Mouse (Mus musculus) adrenal gland, adult (tissue): Measurements from ENCODE around the gene Maged1.

Source experiments
- DNase-seq, 2 experiments: peaks; one replicate each; pipeline ENCODE4 v3.0.0; 2022 to 2023; ENCODE audit warnings: low spot score in 1 of 2; ENCODE audit not compliant: inconsistent age in 2 of 2

The Maged1 gene

GRCm38 (mm10) chrX:94541918-94542355 is at the start of gene Maged1:
Gene Maged1, minus strand, starts transcription at chrX:94542143.
- peak; percentile 95 to 96 for DNase-seq

GRCm38 (mm10) chrX:94580251-94580650 is 38.3 kb upstream of the Maged1 start:
- DNase-seq, result no peak

- DNase-seq, result no peak
Observed at GRCm38 (mm10) chrX:94564694-94565093, 22.8 kb upstream of the Maged1 start.

- peak in 1 of 2 experiments; percentile 29 for DNase-seq
Observed at GRCm38 (mm10) chrX:94562392-94562791, 20.4 kb upstream of the Maged1 start.

GRCm38 (mm10) chrX:94548227-94548626 is 6.3 kb upstream of the Maged1 start:
- no peak for DNase-seq

- no peak for DNase-seq
Observed at GRCm38 (mm10) chrX:94545941-94546340, 4.0 kb upstream of the Maged1 start.

GRCm38 (mm10) chrX:94544923-94545322 is 3.0 kb upstream of the Maged1 start:
- peak; percentile 15 to 47 for DNase-seq

- peak; percentile 18 to 49 for DNase-seq
Observed at GRCm38 (mm10) chrX:94542536-94542935, 593 bp upstream of the Maged1 start.

GRCm38 (mm10) chrX:94541206-94541605 is 737 bp downstream of the Maged1 start:
- peak; percentile 33 to 66 for DNase-seq

GRCm38 (mm10) chrX:94540341-94541201 is 1.4 kb downstream of the Maged1 start:
- peak; percentile 64 to 78 for DNase-seq

- DNase-seq, result no peak
Observed at GRCm38 (mm10) chrX:94534346-94534745, 7.6 kb downstream of the Maged1 start.

GRCm38 (mm10) chrX:94530301-94530700 is 11.6 kb downstream of the Maged1 start:
- no peak for DNase-seq

- DNase-seq, result no peak
Observed at GRCm38 (mm10) chrX:94522166-94522565, 19.8 kb downstream of the Maged1 start.

- no peak for DNase-seq
Observed at GRCm38 (mm10) chrX:94508442-94508819, 33.5 kb downstream of the Maged1 start.

GRCm38 (mm10) chrX:94507698-94508441 is 34.1 kb downstream of the Maged1 start:
- DNase-seq, result peak; percentile 35 to 68

GRCm38 (mm10) chrX:94486001-94486792 is 55.7 kb downstream of the Maged1 start:
- DNase-seq, result no peak
